Mouse (Mus musculus) E14TG2a.4 (cell line): ENCODE measurements around the gene D1Ertd622e.

ENCODE experiments used
- CTCF ChIP-seq: conservative IDR thresholded peaks from 2 replicates; pipeline ENCODE4 v1.5.1; 2014; ENCODE audit warnings: low read length
- POU5F1 ChIP-seq: IDR thresholded peaks from 2 replicates; pipeline ENCODE4 v1.6.1; 2014; ENCODE audit warnings: low read length, borderline replicate concordance

DNA sequence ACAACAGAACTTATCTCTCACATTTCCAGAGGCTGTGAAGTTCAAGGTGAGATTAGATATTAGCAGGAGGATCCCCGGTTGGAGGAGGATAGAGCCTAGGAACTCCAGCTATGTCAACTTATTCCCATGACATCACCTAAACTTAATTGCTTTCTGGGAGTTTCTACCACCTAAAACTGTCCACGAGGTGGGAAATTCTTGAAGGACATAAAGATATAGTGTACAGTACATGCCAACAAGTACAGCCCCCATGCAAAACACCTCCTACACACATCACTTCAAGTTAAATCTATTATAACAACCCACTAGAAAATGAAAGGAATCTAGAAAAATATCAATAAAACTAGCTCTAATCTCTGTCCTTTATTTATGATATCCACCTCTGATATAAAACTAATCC is 61.5 kb downstream of the D1Ertd622e start:
- TF ChIP-seq CTCF (no peak), POU5F1 (no peak)
